ENCODE assay signal across 8 mouse cellular contexts in genomic region chr14:20733952-20734774, GRCm38 (mm10). TPM values are rescaled to one million over a fixed set of nuclear protein-coding genes. Genes with fewer than 3 reads are reported as not detected.
DNase-seq lines count a peak whose midpoint lies in the region; ATAC-seq and TF ChIP-seq lines count a peak whose summit lies in the region.

TSS of gene Ndst2 (minus strand) at chr14:20734562.

- ATAC-seq in forebrain, embryonic 12.5 days (ENCODE audit: low FRiP score) = peak; percentile 99
- peak; percentile 97 for ATAC-seq in heart, postnatal 0 days (ENCODE audit: insufficient read depth, low read depth)
- ATAC-seq in liver, embryonic 16.5 days (ENCODE audit: low read depth) = peak; percentile 98
- ATAC-seq in neural tube, embryonic 13.5 days (ENCODE audit: low read depth) = peak; percentile 98

- no peaks in the 10 kb centered on the region; the same call in 1 of the 2 replicates for H3K79me2 ChIP-seq in CH12.LX (replicated peaks; ENCODE audit: control insufficient read depth, extremely low read depth, insufficient read depth, poor library complexity, severe bottlenecking)

- H3K4me3 ChIP-seq in CH12.LX (replicated peaks in 1 of 3; ENCODE audit: low read depth in 2 of 3, low read length in 2 of 3, poor library complexity in 1 of 3) = peak within 1 kb of the TSS; percentile 81 to 91 (median 83)
- peak within 1 kb of the TSS; percentile 77 for H3K4me3 ChIP-seq in forebrain, embryonic 12.5 days (replicated peaks)
- peak within 1 kb of the TSS; percentile 86 for H3K4me3 ChIP-seq in heart, postnatal 0 days (ENCODE audit: low read depth, low read length)
- H3K4me3 ChIP-seq in liver, embryonic 16.5 days (ENCODE audit: low read depth, low read length) = peak within 1 kb of the TSS; percentile 84
- H3K4me3 ChIP-seq in neural tube, embryonic 13.5 days = peak within 1 kb of the TSS; percentile 56
- H3K4me3 ChIP-seq in testis, adult 2 months (ENCODE audit: control insufficient read depth, low read depth, low read length) = peak within 1 kb of the TSS; percentile 93

- H3K4me2 ChIP-seq in CH12.LX (ENCODE audit: insufficient read depth, low read depth, poor library complexity, severe bottlenecking) = peak within 1 kb of the TSS; percentile 76
- H3K4me2 ChIP-seq in forebrain, embryonic 12.5 days = peak within 1 kb of the TSS; percentile 79
- H3K4me2 ChIP-seq in heart, postnatal 0 days (ENCODE audit: low read depth, low read length) = peak within 1 kb of the TSS; percentile 97
- peak within 1 kb of the TSS; percentile 77 for H3K4me2 ChIP-seq in liver, embryonic 16.5 days (ENCODE audit: low read depth, low read length)
- H3K4me2 ChIP-seq in neural tube, embryonic 13.5 days = peak within 1 kb of the TSS; percentile 80

- dilution Hi-C loops in CH12.LX (cut with MboI; ENCODE audit: extremely low pct_ligation_motif_present, extremely low pct_unique_long_range_greater_than_20kb, low sequenced_read_pairs) = no loop called here

- no peak for TF ChIP-seq CTCF in CH12.LX (conservative IDR thresholded peaks at IDR 0.05 in 1 of 2, IDR thresholded peaks at IDR 0.05 in 1 of 2; ENCODE audit: low read depth in 2 of 2, low read length in 2 of 2)
- no peak for TF ChIP-seq CTCF in heart, postnatal 0 days (IDR thresholded peaks at IDR 0.05; ENCODE audit: low read depth)
- no peak for TF ChIP-seq CTCF in testis, adult 2 months (IDR thresholded peaks at IDR 0.05; ENCODE audit: control insufficient read depth, insufficient read depth, insufficient replicate concordance, low read depth, low read length)

- peaks cover 37 to 69% of the 10 kb centered on the region in 2 experiments for H3K36me3 ChIP-seq in CH12.LX (replicated peaks in 1 of 2; ENCODE audit: control insufficient read depth in 1 of 2, insufficient read depth in 1 of 2, low read length in 1 of 2)
- H3K36me3 ChIP-seq in forebrain, embryonic 12.5 days (replicated peaks) = peaks cover 43% of the 10 kb centered on the region
- H3K36me3 ChIP-seq in heart, postnatal 0 days (replicated peaks; ENCODE audit: control insufficient read depth, insufficient read depth, low read length) = peaks cover 60% of the 10 kb centered on the region
- peaks cover 10% of the 10 kb centered on the region for H3K36me3 ChIP-seq in liver, embryonic 16.5 days (ENCODE audit: control insufficient read depth, insufficient read depth)
- peaks cover 60% of the 10 kb centered on the region for H3K36me3 ChIP-seq in neural tube, embryonic 13.5 days
- H3K36me3 ChIP-seq in testis, adult 2 months (ENCODE audit: control insufficient read depth, insufficient read depth, low read length) = peaks cover 2% of the 10 kb centered on the region; the same call in 1 of the 2 replicates

- peaks cover 0 to 20% of the 10 kb centered on the region in 2 experiments; a peak in 2 of 4 replicates for H3K4me1 ChIP-seq in CH12.LX (ENCODE audit: control insufficient read depth in 1 of 2, insufficient read depth in 2 of 2)
- H3K4me1 ChIP-seq in forebrain, embryonic 12.5 days = peaks cover 11% of the 10 kb centered on the region
- peaks cover 20% of the 10 kb centered on the region for H3K4me1 ChIP-seq in heart, postnatal 0 days (ENCODE audit: control insufficient read depth, insufficient read depth)
- H3K4me1 ChIP-seq in liver, embryonic 16.5 days (ENCODE audit: control insufficient read depth, low read depth, low read length) = peaks cover 32% of the 10 kb centered on the region
- H3K4me1 ChIP-seq in neural tube, embryonic 13.5 days (replicated peaks) = peaks cover 26% of the 10 kb centered on the region
- peaks cover 16% of the 10 kb centered on the region for H3K4me1 ChIP-seq in testis, adult 2 months (ENCODE audit: control insufficient read depth, insufficient read depth, low read length)

- under 1% methylated on average over 52 of the region's 81 CpGs for WGBS in forebrain, embryonic 12.5 days
- under 1% methylated on average over 72 of the region's 81 CpGs for WGBS in heart, postnatal 0 days
- under 1% methylated on average over 75 of the region's 81 CpGs for WGBS in liver, embryonic 16.5 days (ENCODE audit: insufficient replicate concordance)
- WGBS in neural tube, embryonic 13.5 days = 1% methylated on average over 78 of the region's 81 CpGs

- TF ChIP-seq RAD21 in CH12.LX (IDR thresholded peaks at IDR 0.05; ENCODE audit: low read depth, low read length) = no peak

- TF ChIP-seq POLR2A in CH12.LX (IDR thresholded peaks at IDR 0.05; ENCODE audit: low read depth, low read length) = peak; percentile 61
- peak; percentile 43 for TF ChIP-seq POLR2A in testis, adult 2 months (IDR thresholded peaks at IDR 0.05; ENCODE audit: control insufficient read depth, low read depth, low read length)

- 0 out of 2 replicates have a peak within 1 kb of the TSS, but pooled peaks have one; percentile 2 for H3K27ac ChIP-seq in CH12.LX (ENCODE audit: insufficient read depth, low read depth)
- peak within 1 kb of the TSS; percentile 80 for H3K27ac ChIP-seq in forebrain, embryonic 12.5 days
- peak within 1 kb of the TSS; percentile 98 for H3K27ac ChIP-seq in heart, postnatal 0 days (ENCODE audit: low read depth)
- H3K27ac ChIP-seq in liver, embryonic 16.5 days (ENCODE audit: low read length) = peak within 1 kb of the TSS; percentile 86
- H3K27ac ChIP-seq in neural tube, embryonic 13.5 days (replicated peaks) = peak within 1 kb of the TSS; percentile 86
- peak within 1 kb of the TSS; percentile 77 for H3K27ac ChIP-seq in testis, adult 2 months (ENCODE audit: control insufficient read depth, insufficient read depth, low read depth, low read length)

- H3K9me3 ChIP-seq in CH12.LX (replicated peaks; ENCODE audit: low read length) = no peaks in the 10 kb centered on the region
- no peaks in the 10 kb centered on the region for H3K9me3 ChIP-seq in forebrain, embryonic 12.5 days
- H3K9me3 ChIP-seq in heart, postnatal 0 days (replicated peaks; ENCODE audit: control insufficient read depth, low read length) = no peaks in the 10 kb centered on the region
- no peaks in the 10 kb centered on the region for H3K9me3 ChIP-seq in liver, embryonic 16.5 days (replicated peaks; ENCODE audit: control insufficient read depth, low read length)
- no peaks in the 10 kb centered on the region for H3K9me3 ChIP-seq in neural tube, embryonic 13.5 days

- peak within 1 kb of the TSS; percentile 87 for H3K9ac ChIP-seq in CH12.LX (ENCODE audit: insufficient read depth, low read depth)
- peak within 1 kb of the TSS; percentile 93 for H3K9ac ChIP-seq in forebrain, embryonic 12.5 days
- H3K9ac ChIP-seq in heart, postnatal 0 days (replicated peaks; ENCODE audit: low read depth, low read length) = peak within 1 kb of the TSS; percentile 96
- H3K9ac ChIP-seq in liver, embryonic 16.5 days (ENCODE audit: low read depth, low read length) = peak within 1 kb of the TSS; percentile 91
- peak within 1 kb of the TSS; percentile 84 for H3K9ac ChIP-seq in neural tube, embryonic 13.5 days

- DNase-seq in CH12.LX (ENCODE audit: extremely low read depth) = peak; percentile 79
- peak; percentile 83 for DNase-seq in c-Kit-positive CD71-positive TER-119-positive erythroid progenitor cells, embryonic 14.5 days (ENCODE audit: low spot score)
- DNase-seq in heart, postnatal 0 days (ENCODE audit: low spot score) = peak; percentile 94
- peak; percentile 90 to 95 for DNase-seq in kidney, postnatal 4 days

- in situ Hi-C loops in CH12.LX (cut with MboI; ENCODE audit: low pct_ligation_motif_present, low pct_unique_long_range_greater_than_20kb, low sequenced_read_pairs) = no loop called here

- no peaks in the 10 kb centered on the region for H3K27me3 ChIP-seq in CH12.LX (replicated peaks)
- no peaks in the 10 kb centered on the region for H3K27me3 ChIP-seq in forebrain, embryonic 12.5 days
- no peaks in the 10 kb centered on the region for H3K27me3 ChIP-seq in heart, postnatal 0 days (ENCODE audit: control insufficient read depth, insufficient read depth, low read length)
- H3K27me3 ChIP-seq in liver, embryonic 16.5 days (ENCODE audit: control insufficient read depth, insufficient read depth, low read depth, low read length) = no peaks in the 10 kb centered on the region
- no peaks in the 10 kb centered on the region for H3K27me3 ChIP-seq in neural tube, embryonic 13.5 days
- H3K27me3 ChIP-seq in testis, adult 2 months (ENCODE audit: control insufficient read depth, insufficient read depth, low read length) = no peaks in the 10 kb centered on the region

- TF ChIP-seq EP300 in CH12.LX (IDR thresholded peaks at IDR 0.05; ENCODE audit: low read length) = no peak
- peak; percentile 74; the same call in 1 of the 2 replicates for TF ChIP-seq EP300 in heart, postnatal 0 days (IDR thresholded peaks at IDR 0.05; ENCODE audit: low read depth)

TF ChIP-seq in CH12.LX, 34 proteins besides CTCF, POLR2A, EP300 and RAD21 (continues in another document):
- TF ChIP-seq ZMIZ1 (IDR thresholded peaks at IDR 0.05; ENCODE audit: low read depth, low read length) (peak; percentile 66; the same call in 1 of the 2 replicates), TBP (conservative IDR thresholded peaks at IDR 0.05; ENCODE audit: low read depth, low read length) (no peak), USF1 (IDR thresholded peaks at IDR 0.05; ENCODE audit: low read depth, low read length) (no peak), POLR2AphosphoS2 (IDR thresholded peaks at IDR 0.05; ENCODE audit: low read depth, low read length) (no peak), NRF1 (IDR thresholded peaks at IDR 0.05; ENCODE audit: low read depth, low read length) (peak; percentile 41; the same call in 1 of the 2 replicates), ETS1 (conservative IDR thresholded peaks at IDR 0.05; ENCODE audit: low read depth, low read length) (no peak), BHLHE40 (IDR thresholded peaks at IDR 0.05; ENCODE audit: low read depth, low read length) (no peak), PAX5 (IDR thresholded peaks at IDR 0.05; ENCODE audit: low read length) (no peak), CHD2 (IDR thresholded peaks at IDR 0.05; ENCODE audit: low read length) (no peak), IRF4 (IDR thresholded peaks at IDR 0.05; ENCODE audit: low read depth, low read length) (peak; percentile 31), JUND (conservative IDR thresholded peaks at IDR 0.05; ENCODE audit: low read depth, low read length) (no peak), GABPA (IDR thresholded peaks at IDR 0.05; ENCODE audit: insufficient replicate concordance, low read depth, low read length) (no peak), UBTF (IDR thresholded peaks at IDR 0.05; ENCODE audit: low read depth, low read length) (0 out of 2 replicates have a peak, but pooled peaks have one; percentile 45)

RNA-seq across cellular contexts. Expression of gene Ndst2, which starts in this region (rescaled TPM):
- total RNA-seq in CH12.LX (2012; rRNA removed) = 17.8 and 21.1 TPM in 2 replicates
- 9.9 and 11.4 TPM in 2 replicates for total RNA-seq in CH12.LX (2014; rRNA removed)
- 18.0 and 20.2 TPM in 2 replicates for polyA plus RNA-seq in CH12.LX (2012; ENCODE audit: insufficient read length, low read depth)
- polyA plus RNA-seq in forebrain, embryonic 12.5 days (2016; fragmentation: Nextera tagmentation; extraction: Ambion mirVana) = 22.3 and 24.5 TPM in 2 replicates
- total RNA-seq in heart, postnatal 0 days (2014; rRNA removed; ENCODE audit: low replicate concordance) = 8.0 and 20.3 TPM in 2 replicates
- polyA plus RNA-seq in heart, postnatal 0 days (2015; fragmentation: Nextera tagmentation; extraction: Ambion mirVana) = 7.8 and 8.5 TPM in 2 replicates
- 14.5 and 16.7 TPM in 2 replicates for polyA plus RNA-seq in liver, embryonic 16.5 days (2015; fragmentation: Nextera tagmentation; extraction: Ambion mirVana)
- polyA plus RNA-seq in neural tube, embryonic 13.5 days (2015; fragmentation: Nextera tagmentation; extraction: Ambion mirVana) = 17.4 and 20.8 TPM in 2 replicates
- polyA plus RNA-seq in testis, adult 2 months (2012; rRNA removed) = 33.2 and 39.0 TPM in 2 replicates

Comparison
In these comparisons a context has a peak if more than half of its experiments do, and no peak if none do; other contexts are left out.
1. Peak in every context shown above with its lines: DNase-seq, ATAC-seq, H3K4me3 ChIP-seq and H3K27ac ChIP-seq.
2. H3K27ac ChIP-seq: peak in every context shown above with its lines; median percentile 98 in heart, postnatal 0 days; 86 in liver, embryonic 16.5 days; 86 in neural tube, embryonic 13.5 days; 80 in forebrain, embryonic 12.5 days; 77 in testis, adult 2 months; 2 in CH12.LX.